Mouse (Mus musculus) hindbrain, embryonic 11.5 days (tissue): Measurements from ENCODE around the gene Fcgbp. TPM values are rescaled to one million over a fixed set of nuclear protein-coding genes. Genes with fewer than 3 reads are reported as not detected.
A peak's percentile ranks its signal among the peaks of the same experiment; 100 is the strongest.
"Not testable (repeated sequence)": the region's sequence is repeated elsewhere in the genome, so short reads cannot be mapped to it uniquely, and the experiment has no call there.

Experiments used
- ATAC-seq: fragments of 200-750 bp; cut with Nextera tagmentation; 2 replicates; pipeline ENCODE4 v1.8.0; 2017; ENCODE audit warnings: mild to moderate bottlenecking, moderate TSS enrichment, moderate library complexity; ENCODE audit not compliant: low FRiP score
- DNase-seq: peaks from one replicate; pipeline ENCODE4 v3.0.0-alpha.2; 2015; ENCODE audit warnings: low spot score
- H3K27ac ChIP-seq: fragments of 300-500 bp; sonication (generic); 2 replicates; pipeline ENCODE4 v1.5.1; 2014; ENCODE audit warnings: mild to moderate bottlenecking, low read depth, low read length
- H3K27me3 ChIP-seq: fragments of 300-500 bp; sonication (generic); 2 replicates; pipeline ENCODE4 v1.6.1; 2014; ENCODE audit warnings: mild to moderate bottlenecking, low read length, moderate library complexity, mixed read lengths; ENCODE audit not compliant: control insufficient read depth, insufficient read depth
- H3K36me3 ChIP-seq: fragments of 300-500 bp; sonication (generic); 2 replicates; pipeline ENCODE4 v1.6.1; 2014; ENCODE audit warnings: mild to moderate bottlenecking, low read length, moderate library complexity, mixed read lengths; ENCODE audit not compliant: control insufficient read depth, insufficient read depth
- H3K4me1 ChIP-seq: fragments of 300-500 bp; sonication (generic); replicated peaks from 2 replicates; pipeline ENCODE4 v1.6.1; 2014; ENCODE audit warnings: low read length, mixed read lengths; ENCODE audit not compliant: control insufficient read depth, insufficient read depth
- H3K4me2 ChIP-seq: fragments of 300-500 bp; sonication (generic); replicated peaks from 2 replicates; pipeline ENCODE4 v1.6.1; 2014; ENCODE audit warnings: mild to moderate bottlenecking, low read depth, low read length
- H3K4me3 ChIP-seq: fragments of 300-500 bp; sonication (generic); 2 replicates; pipeline ENCODE4 v1.5.1; 2014; ENCODE audit warnings: low read depth, low read length
- H3K9ac ChIP-seq: fragments of 300-500 bp; sonication (generic); 2 replicates; pipeline ENCODE4 v1.6.1; 2014; ENCODE audit warnings: low read depth, low read length
- H3K9me3 ChIP-seq: fragments of 300-500 bp; sonication (generic); 2 replicates; pipeline ENCODE4 v1.6.1; 2016; ENCODE audit warnings: low read length; ENCODE audit not compliant: control insufficient read depth
- WGBS: fragments of 180-500 bp; shearing (Covaris S2); extraction: QIAGEN DNeasy Blood & Tissue Kit; methylation state at CpG from one replicate; pipeline ENCODE4 v1.1.7; 2014; 5-methylcytosine and 5-hydroxymethylcytosine counted together
- polyA plus RNA-seq: library from polyadenylated mRNA; unstranded; fragments of >200 nt; fragmentation: Nextera tagmentation; extraction: Ambion mirVana; gene quantifications from 2 replicates; pipeline ENCODE4 v1.2.1, GENCODE M21; 2014

The Fcgbp gene
- polyA plus RNA-seq, 1 experiment from 2014 or later = 0.43 TPM

DNA sequence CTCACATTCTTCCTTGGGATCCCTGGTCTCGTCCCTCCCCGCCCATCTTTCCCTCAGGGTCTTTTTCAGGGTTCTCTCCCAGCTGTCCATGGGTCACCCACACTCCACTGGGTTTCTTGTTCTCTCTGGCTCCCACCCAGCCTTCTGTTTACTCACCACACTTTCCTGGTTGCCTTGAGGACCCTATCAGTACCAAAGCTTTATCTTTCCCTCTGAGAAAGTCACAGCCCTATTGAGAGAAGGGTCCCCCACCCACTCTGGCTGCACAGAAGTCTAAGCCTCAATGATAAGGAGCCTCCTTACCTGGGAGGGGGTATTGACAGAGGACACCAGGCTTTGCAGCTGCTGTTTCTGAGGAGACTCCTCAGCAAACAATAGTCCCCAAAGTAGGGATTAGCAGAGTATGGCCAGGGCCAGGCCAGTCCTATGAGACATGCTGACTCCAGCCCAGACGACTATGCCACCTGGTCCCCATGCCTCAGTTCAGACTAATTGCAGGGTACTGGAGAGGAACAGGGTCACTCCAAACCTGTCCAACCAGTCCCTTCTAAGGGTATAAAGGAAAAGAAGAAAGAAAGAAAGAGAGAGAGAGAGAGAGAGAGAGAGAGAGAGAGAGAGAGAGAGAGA, 1.4 kb upstream of the Fcgbp start:
- no peak overlapping the region for H3K27ac ChIP-seq
- H3K9ac ChIP-seq = no peak overlapping the region
- DNase-seq = no peak
- no peaks in the 10 kb centered on the region for H3K27me3 ChIP-seq
- no peaks in the 10 kb centered on the region for H3K36me3 ChIP-seq
- H3K4me3 ChIP-seq = no peak overlapping the region
- H3K4me2 ChIP-seq = no peak overlapping the region
- H3K9me3 ChIP-seq = no peaks in the 10 kb centered on the region
- no peak for ATAC-seq
- 63% methylated on average over 3 of the region's 3 CpGs for WGBS
- no peaks in the 10 kb centered on the region for H3K4me1 ChIP-seq

DNA sequence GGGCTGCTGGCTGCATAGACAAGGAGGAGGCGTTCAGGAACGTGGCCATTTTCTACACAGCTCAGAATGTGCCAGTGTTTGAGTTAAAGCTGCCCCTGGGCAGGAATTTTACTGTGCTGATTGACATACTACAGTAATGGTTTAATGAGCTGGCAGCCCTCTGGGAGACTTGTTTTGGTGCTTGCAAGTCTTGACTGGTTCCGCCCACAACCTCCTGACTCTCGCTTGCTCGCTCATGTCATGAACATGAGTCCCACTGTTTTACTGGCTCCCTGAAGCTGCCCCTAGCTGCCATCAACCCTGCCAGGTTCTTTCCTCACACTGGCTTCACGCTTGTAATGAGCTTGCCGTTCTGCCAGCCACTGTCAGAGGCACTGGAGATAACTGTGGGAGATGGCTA, 13.2 kb downstream of the Fcgbp start:
- H3K9me3 ChIP-seq = no peaks in the 10 kb centered on the region
- no peaks in the 10 kb centered on the region for H3K36me3 ChIP-seq
- no peaks in the 10 kb centered on the region for H3K27me3 ChIP-seq
- no peak overlapping the region for H3K27ac ChIP-seq
- no peak for ATAC-seq
- DNase-seq = no peak
- H3K9ac ChIP-seq = no peak overlapping the region
- 84% methylated on average over 7 of the region's 7 CpGs for WGBS
- no peak overlapping the region for H3K4me3 ChIP-seq
- no peak overlapping the region for H3K4me2 ChIP-seq
- no peaks in the 10 kb centered on the region for H3K4me1 ChIP-seq

DNA sequence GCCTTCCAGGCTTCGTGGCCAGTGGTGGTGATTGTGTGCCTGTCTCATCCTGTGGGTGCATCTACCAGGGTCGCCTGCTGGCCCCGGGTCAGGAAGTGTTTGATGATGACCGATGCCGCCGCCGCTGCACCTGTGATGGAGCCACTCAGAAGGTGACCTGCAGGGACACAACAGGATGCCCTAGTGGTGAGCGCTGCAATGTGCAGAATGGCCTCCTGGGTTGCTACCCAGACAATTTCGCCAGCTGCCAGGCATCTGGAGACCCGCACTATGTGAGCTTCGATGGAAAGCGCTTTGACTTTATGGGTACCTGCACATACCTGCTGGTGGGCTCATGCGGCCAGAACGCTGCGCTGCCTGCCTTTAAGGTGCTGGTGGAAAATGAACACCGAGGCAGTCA, 15.2 kb downstream of the Fcgbp start:
- Histone ChIP-seq H3K27me3 (no peaks in the 10 kb centered on the region), H3K4me1 (no peaks in the 10 kb centered on the region), H3K9me3 (no peaks in the 10 kb centered on the region), H3K4me3 (no peak overlapping the region), H3K4me2 (no peak overlapping the region), H3K9ac (no peak overlapping the region), H3K27ac (no peak overlapping the region), H3K36me3 (no peaks in the 10 kb centered on the region)
- ATAC-seq = no peak
- WGBS = 82% methylated on average over 16 of the region's 16 CpGs
- DNase-seq = no peak

DNA sequence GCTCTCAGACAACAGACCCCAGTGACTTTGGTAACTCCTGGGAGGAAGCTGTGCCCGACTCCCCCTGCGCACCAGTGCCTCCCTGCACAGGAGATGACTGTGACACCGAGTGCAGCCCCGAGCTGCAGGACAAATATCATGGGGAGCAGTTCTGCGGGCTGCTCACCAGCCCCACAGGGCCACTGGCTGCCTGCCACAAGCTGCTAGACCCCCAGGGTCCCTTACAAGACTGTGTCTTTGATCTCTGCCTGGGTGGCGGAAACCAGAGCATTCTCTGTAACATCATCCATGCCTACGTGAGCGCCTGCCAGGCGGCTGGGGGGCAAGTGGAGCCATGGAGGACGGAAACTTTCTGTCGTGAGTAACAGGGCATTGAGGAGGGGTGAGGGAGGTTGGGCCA, 22.5 kb downstream of the Fcgbp start:
- H3K9ac ChIP-seq = no peak overlapping the region
- H3K4me1 ChIP-seq = no peaks in the 10 kb centered on the region
- DNase-seq = no peak
- no peak overlapping the region for H3K4me3 ChIP-seq
- H3K9me3 ChIP-seq = no peaks in the 10 kb centered on the region
- H3K36me3 ChIP-seq = no peaks in the 10 kb centered on the region
- ATAC-seq = no peak
- H3K4me2 ChIP-seq = no peak overlapping the region
- no peaks in the 10 kb centered on the region for H3K27me3 ChIP-seq
- 34% methylated on average over 11 of the region's 11 CpGs for WGBS
- H3K27ac ChIP-seq = no peak overlapping the region

DNA sequence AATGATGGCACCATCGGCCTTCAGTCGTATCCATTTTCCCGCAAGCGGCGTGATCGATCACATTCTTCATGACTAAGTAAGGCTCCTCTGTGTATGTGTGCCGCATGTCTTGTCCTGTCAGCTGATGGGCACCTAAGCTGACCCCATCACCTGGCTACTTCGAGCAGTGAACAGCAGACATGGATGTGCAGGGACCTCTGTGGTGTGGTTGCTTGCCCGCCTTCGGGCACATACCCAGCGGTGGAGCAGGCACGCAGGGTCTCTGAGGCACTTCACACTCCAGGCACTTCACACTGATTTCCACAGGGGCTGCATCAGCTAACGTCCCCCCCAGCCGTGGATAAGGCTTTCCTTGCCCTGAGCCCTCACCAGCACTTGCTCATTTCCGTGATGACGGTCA, 28.1 kb downstream of the Fcgbp start:
- DNase-seq (no peak), ATAC-seq (no peak)
- Histone ChIP-seq H3K27ac (no peak overlapping the region), H3K9me3 (peaks cover 4% of the 10 kb centered on the region; the same call in 1 of the 2 replicates), H3K27me3 (no peaks in the 10 kb centered on the region), H3K36me3 (no peaks in the 10 kb centered on the region), H3K4me1 (no peaks in the 10 kb centered on the region), H3K4me3 (no peak overlapping the region), H3K9ac (no peak overlapping the region), H3K4me2 (no peak overlapping the region)
- WGBS = 92% methylated on average over 16 of the region's 16 CpGs

DNA sequence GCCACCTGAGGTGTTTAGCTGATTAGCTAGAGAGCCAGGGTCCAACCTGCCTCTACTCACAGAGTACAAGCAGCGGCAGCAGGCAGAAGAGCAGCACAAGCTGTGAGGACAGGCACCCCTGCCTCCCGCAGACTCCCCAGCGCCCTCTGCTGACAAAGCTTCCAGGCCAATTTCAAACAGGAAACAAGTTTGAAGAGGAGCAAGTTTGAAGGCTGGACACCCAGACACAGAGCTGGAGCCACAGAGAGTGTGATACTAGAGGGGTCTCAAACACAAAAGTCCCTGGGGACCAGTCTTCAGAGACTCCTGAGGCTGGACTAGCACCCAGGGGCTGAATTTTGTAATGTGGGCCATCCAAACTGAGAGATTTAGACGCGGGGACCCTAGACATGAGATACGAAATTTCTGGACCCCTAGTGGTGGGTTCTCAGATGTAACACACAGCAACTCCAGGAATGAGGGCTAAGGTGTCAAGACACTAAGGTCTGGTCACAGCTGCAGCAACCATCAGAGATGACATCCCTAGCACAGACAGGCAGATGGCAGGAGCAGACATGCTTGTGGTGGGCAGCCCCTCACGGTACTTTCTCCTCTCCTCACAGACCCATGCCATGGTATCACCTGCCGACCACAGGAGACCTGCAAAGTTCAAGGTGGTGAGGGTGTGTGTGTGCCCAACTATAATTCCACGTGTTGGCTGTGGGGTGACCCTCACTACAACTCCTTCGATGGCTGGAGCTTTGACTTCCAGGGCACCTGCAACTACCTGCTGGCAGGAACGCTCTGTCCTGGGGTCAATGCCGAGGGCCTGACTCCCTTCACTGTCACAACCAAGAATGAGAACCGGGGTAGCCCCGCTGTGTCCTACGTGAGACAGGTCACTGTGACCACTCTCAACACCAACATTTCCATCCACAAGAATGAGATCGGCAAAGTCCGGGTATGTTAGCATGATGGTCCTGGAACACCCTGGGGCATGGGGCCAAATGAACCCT, 29.9 kb downstream of the Fcgbp start:
- DNase-seq (peak; percentile 22), ATAC-seq (no peak)
- H3K9me3 ChIP-seq = peaks cover 4% of the 10 kb centered on the region; the same call in 1 of the 2 replicates
- no peaks in the 10 kb centered on the region for H3K36me3 ChIP-seq
- no peak overlapping the region for H3K9ac ChIP-seq
- H3K4me1 ChIP-seq = no peaks in the 10 kb centered on the region
- H3K4me3 ChIP-seq = no peak overlapping the region
- WGBS = 70% methylated on average over 17 of the region's 17 CpGs
- no peak overlapping the region for H3K4me2 ChIP-seq
- H3K27ac ChIP-seq = no peak overlapping the region
- H3K27me3 ChIP-seq = no peaks in the 10 kb centered on the region

DNA sequence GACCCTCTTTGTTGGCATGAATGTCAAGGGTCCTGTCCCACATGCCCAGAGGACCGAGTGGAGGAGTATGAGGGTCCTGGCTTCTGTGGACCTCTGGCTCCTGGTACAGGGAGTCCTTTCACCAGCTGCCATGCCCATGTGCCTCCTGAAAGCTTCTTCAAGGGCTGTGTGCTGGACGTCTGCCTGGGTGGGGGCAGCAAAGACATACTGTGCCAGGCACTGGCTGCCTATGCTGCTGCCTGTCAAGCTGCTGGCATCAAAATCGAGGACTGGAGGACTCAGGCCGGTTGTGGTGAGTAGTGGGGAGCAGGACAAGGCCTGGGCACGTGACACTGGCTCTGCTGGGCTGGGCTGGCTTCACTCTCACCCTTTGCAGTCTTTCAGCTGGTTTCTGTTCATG, 31.9 kb downstream of the Fcgbp start:
- not testable (repeated sequence) for ATAC-seq, DNase-seq, H3K27ac ChIP-seq, H3K4me2 ChIP-seq, H3K4me1 ChIP-seq, H3K9ac ChIP-seq, H3K4me3 ChIP-seq, H3K9me3 ChIP-seq, H3K36me3 ChIP-seq, H3K27me3 ChIP-seq
- 53% methylated on average over 5 of the region's 5 CpGs for WGBS

DNA sequence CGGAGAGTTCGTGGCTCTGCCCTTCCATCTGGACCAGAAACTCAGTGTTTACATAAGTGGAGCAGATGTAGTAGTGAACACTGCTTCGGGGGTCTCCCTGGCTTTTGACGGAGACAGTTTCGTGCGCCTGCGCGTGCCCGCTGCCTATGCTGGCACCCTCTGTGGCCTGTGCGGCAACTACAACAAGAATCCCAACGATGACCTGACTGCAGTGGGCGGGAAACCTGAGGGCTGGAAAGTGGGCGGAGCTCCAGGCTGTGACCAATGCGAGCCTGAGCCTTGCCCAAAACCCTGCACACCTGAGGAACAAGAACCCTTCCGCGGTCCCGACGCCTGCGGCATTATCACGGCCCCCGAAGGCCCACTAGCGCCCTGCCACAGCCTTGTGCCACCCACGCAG, 33.6 kb downstream of the Fcgbp start:
- Histone ChIP-seq H3K9ac (no peak overlapping the region), H3K27ac (no peak overlapping the region), H3K4me3 (no peak overlapping the region), H3K36me3 (no peaks in the 10 kb centered on the region), H3K9me3 (no peaks in the 10 kb centered on the region), H3K4me1 (no peaks in the 10 kb centered on the region), H3K4me2 (no peak overlapping the region), H3K27me3 (no peaks in the 10 kb centered on the region)
- 6% methylated on average over 23 of the region's 23 CpGs for WGBS
- no peak for ATAC-seq
- peak; percentile 48 for DNase-seq

DNA sequence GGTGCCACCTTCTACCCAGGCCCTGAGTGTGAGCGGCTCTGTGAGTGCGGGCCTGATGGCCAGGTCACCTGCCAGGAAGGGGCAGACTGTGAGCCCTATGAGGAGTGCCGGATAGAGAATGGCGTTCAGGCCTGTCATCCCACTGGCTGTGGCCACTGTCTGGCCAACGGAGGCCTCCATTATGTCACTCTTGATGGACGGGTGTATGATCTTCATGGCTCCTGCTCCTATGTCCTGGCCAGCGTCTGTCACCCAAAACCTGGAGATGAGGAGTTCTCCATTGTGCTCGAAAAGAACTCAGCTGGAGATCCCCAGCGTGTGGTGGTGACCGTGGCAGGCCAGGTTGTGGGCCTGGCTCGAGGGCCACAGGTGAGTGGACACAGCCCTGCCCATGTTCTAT, 35.2 kb downstream of the Fcgbp start:
- no peaks in the 10 kb centered on the region for H3K9me3 ChIP-seq
- no peak overlapping the region for H3K4me2 ChIP-seq
- no peak overlapping the region for H3K4me3 ChIP-seq
- H3K9ac ChIP-seq = no peak overlapping the region
- DNase-seq (no peak), ATAC-seq (no peak)
- no peaks in the 10 kb centered on the region for H3K27me3 ChIP-seq
- H3K4me1 ChIP-seq = no peaks in the 10 kb centered on the region
- no peaks in the 10 kb centered on the region for H3K36me3 ChIP-seq
- no peak overlapping the region for H3K27ac ChIP-seq
- WGBS = 92% methylated on average over 11 of the region's 11 CpGs
